Mouse (Mus musculus): ENCODE data around the gene Pnlip. TPM values are rescaled to one million over a fixed set of nuclear protein-coding genes. Genes with fewer than 3 reads are reported as not detected.

The Pnlip gene
- polyA plus RNA-seq, 1 experiment from 2014 or later = 1.7 TPM

GRCm38 (mm10) chr19:58629351-58629773, 22.9 kb upstream of the Pnlip start:
- WGBS = 90% methylated on average over 3 of the region's 3 CpGs
- H3K27me3 ChIP-seq (ENCODE audit: control insufficient read depth, insufficient read depth, low read length) = no peaks in the 10 kb centered on the region

GRCm38 (mm10) chr19:58650036-58650435, 2.3 kb upstream of the Pnlip start:
- Histone ChIP-seq H3K4me2 (ENCODE audit: low read depth, low read length) (no peak overlapping the region), H3K4me1 (ENCODE audit: control insufficient read depth, insufficient read depth, low read length) (no peaks in the 10 kb centered on the region), H3K27me3 (ENCODE audit: control insufficient read depth, insufficient read depth, low read length) (no peaks in the 10 kb centered on the region), H3K9me3 (ENCODE audit: control insufficient read depth, low read length) (no peaks in the 10 kb centered on the region), H3K4me3 (ENCODE audit: low read depth, low read length) (no peak overlapping the region), H3K27ac (ENCODE audit: low read depth, low read length) (no peak overlapping the region), H3K36me3 (ENCODE audit: control insufficient read depth, insufficient read depth, low read length) (no peaks in the 10 kb centered on the region), H3K9ac (replicated peaks; ENCODE audit: low read depth, low read length) (no peak overlapping the region)
- no peak for ATAC-seq (ENCODE audit: low read depth)
- 87% methylated on average over 5 of the region's 5 CpGs for WGBS

More at GRCm38 (mm10) chr19:58629351-58629773, 22.9 kb upstream of the Pnlip start:
- Histone ChIP-seq H3K4me1 (ENCODE audit: control insufficient read depth, insufficient read depth, low read length) (no peaks in the 10 kb centered on the region), H3K4me2 (ENCODE audit: low read depth, low read length) (no peak overlapping the region), H3K9me3 (ENCODE audit: control insufficient read depth, low read length) (no peaks in the 10 kb centered on the region), H3K4me3 (ENCODE audit: low read depth, low read length) (no peak overlapping the region), H3K27ac (ENCODE audit: low read depth, low read length) (no peak overlapping the region), H3K36me3 (ENCODE audit: control insufficient read depth, insufficient read depth, low read length) (no peaks in the 10 kb centered on the region), H3K9ac (replicated peaks; ENCODE audit: low read depth, low read length) (no peak overlapping the region)
- no peak for ATAC-seq (ENCODE audit: low read depth)

GRCm38 (mm10) chr19:58662098-58662497, 9.8 kb downstream of the Pnlip start:
- no peaks in the 10 kb centered on the region for H3K4me1 ChIP-seq (ENCODE audit: control insufficient read depth, insufficient read depth, low read length)
- H3K9ac ChIP-seq (replicated peaks; ENCODE audit: low read depth, low read length) = no peak overlapping the region
- WGBS = 68% methylated on average over 4 of the region's 4 CpGs
- no peak overlapping the region for H3K4me3 ChIP-seq (ENCODE audit: low read depth, low read length)
- no peaks in the 10 kb centered on the region for H3K27me3 ChIP-seq (ENCODE audit: control insufficient read depth, insufficient read depth, low read length)
- H3K27ac ChIP-seq (ENCODE audit: low read depth, low read length) = no peak overlapping the region
- ATAC-seq (ENCODE audit: low read depth) = no peak
- H3K36me3 ChIP-seq (ENCODE audit: control insufficient read depth, insufficient read depth, low read length) = no peaks in the 10 kb centered on the region
- no peak overlapping the region for H3K4me2 ChIP-seq (ENCODE audit: low read depth, low read length)
- H3K9me3 ChIP-seq (ENCODE audit: control insufficient read depth, low read length) = no peaks in the 10 kb centered on the region

GRCm38 (mm10) chr19:58663317-58663716, 11.0 kb downstream of the Pnlip start:
- WGBS = 89% methylated on average over 2 of the region's 2 CpGs
- Histone ChIP-seq H3K4me2 (ENCODE audit: low read depth, low read length) (no peak overlapping the region), H3K36me3 (ENCODE audit: control insufficient read depth, insufficient read depth, low read length) (no peaks in the 10 kb centered on the region), H3K4me3 (ENCODE audit: low read depth, low read length) (no peak overlapping the region), H3K27ac (ENCODE audit: low read depth, low read length) (no peak overlapping the region), H3K9me3 (ENCODE audit: control insufficient read depth, low read length) (no peaks in the 10 kb centered on the region), H3K9ac (replicated peaks; ENCODE audit: low read depth, low read length) (no peak overlapping the region), H3K27me3 (ENCODE audit: control insufficient read depth, insufficient read depth, low read length) (no peaks in the 10 kb centered on the region), H3K4me1 (ENCODE audit: control insufficient read depth, insufficient read depth, low read length) (no peaks in the 10 kb centered on the region)
- ATAC-seq (ENCODE audit: low read depth) = no peak

- no peaks in the 10 kb centered on the region for H3K27me3 ChIP-seq (ENCODE audit: control insufficient read depth, insufficient read depth, low read length)
- no peak overlapping the region for H3K4me3 ChIP-seq (ENCODE audit: low read depth, low read length)
- H3K4me2 ChIP-seq (ENCODE audit: low read depth, low read length) = no peak overlapping the region
- H3K9me3 ChIP-seq (ENCODE audit: control insufficient read depth, low read length) = no peaks in the 10 kb centered on the region
- no peak overlapping the region for H3K27ac ChIP-seq (ENCODE audit: low read depth, low read length)
- H3K9ac ChIP-seq (replicated peaks; ENCODE audit: low read depth, low read length) = no peak overlapping the region
- no peaks in the 10 kb centered on the region for H3K4me1 ChIP-seq (ENCODE audit: control insufficient read depth, insufficient read depth, low read length)
- H3K36me3 ChIP-seq (ENCODE audit: control insufficient read depth, insufficient read depth, low read length) = no peaks in the 10 kb centered on the region
- no peak for ATAC-seq (ENCODE audit: low read depth)
- 78% methylated on average over 5 of the region's 5 CpGs for WGBS
Measured at GRCm38 (mm10) chr19:58664901-58665300, 12.6 kb downstream of the Pnlip start.

- no peak for ATAC-seq (ENCODE audit: low read depth)
- Histone ChIP-seq H3K9me3 (ENCODE audit: control insufficient read depth, low read length) (no peaks in the 10 kb centered on the region), H3K27ac (ENCODE audit: low read depth, low read length) (no peak overlapping the region), H3K36me3 (ENCODE audit: control insufficient read depth, insufficient read depth, low read length) (no peaks in the 10 kb centered on the region), H3K9ac (replicated peaks; ENCODE audit: low read depth, low read length) (no peak overlapping the region), H3K4me2 (ENCODE audit: low read depth, low read length) (no peak overlapping the region), H3K4me3 (ENCODE audit: low read depth, low read length) (no peak overlapping the region), H3K27me3 (ENCODE audit: control insufficient read depth, insufficient read depth, low read length) (no peaks in the 10 kb centered on the region), H3K4me1 (ENCODE audit: control insufficient read depth, insufficient read depth, low read length) (no peaks in the 10 kb centered on the region)
- 44% methylated on average over 2 of the region's 2 CpGs for WGBS
Measured at GRCm38 (mm10) chr19:58674644-58675043, 22.3 kb downstream of the Pnlip start.

GRCm38 (mm10) chr19:58677117-58677516, 24.8 kb downstream of the Pnlip start:
- Histone ChIP-seq H3K36me3 (ENCODE audit: control insufficient read depth, insufficient read depth, low read length) (no peaks in the 10 kb centered on the region), H3K27me3 (ENCODE audit: control insufficient read depth, insufficient read depth, low read length) (no peaks in the 10 kb centered on the region), H3K4me1 (ENCODE audit: control insufficient read depth, insufficient read depth, low read length) (no peaks in the 10 kb centered on the region), H3K4me2 (ENCODE audit: low read depth, low read length) (no peak overlapping the region), H3K9ac (replicated peaks; ENCODE audit: low read depth, low read length) (no peak overlapping the region), H3K4me3 (ENCODE audit: low read depth, low read length) (no peak overlapping the region), H3K27ac (ENCODE audit: low read depth, low read length) (no peak overlapping the region), H3K9me3 (ENCODE audit: control insufficient read depth, low read length) (no peaks in the 10 kb centered on the region)
- WGBS = 77% methylated on average over 8 of the region's 8 CpGs
- ATAC-seq (ENCODE audit: low read depth) = no peak

GRCm38 (mm10) chr19:58688933-58689332, 36.6 kb downstream of the Pnlip start:
- Histone ChIP-seq H3K9ac (replicated peaks; ENCODE audit: low read depth, low read length) (no peak overlapping the region), H3K27ac (ENCODE audit: low read depth, low read length) (no peak overlapping the region), H3K4me2 (ENCODE audit: low read depth, low read length) (no peak overlapping the region), H3K27me3 (ENCODE audit: control insufficient read depth, insufficient read depth, low read length) (no peaks in the 10 kb centered on the region), H3K9me3 (ENCODE audit: control insufficient read depth, low read length) (no peaks in the 10 kb centered on the region), H3K36me3 (ENCODE audit: control insufficient read depth, insufficient read depth, low read length) (no peaks in the 10 kb centered on the region), H3K4me1 (ENCODE audit: control insufficient read depth, insufficient read depth, low read length) (no peaks in the 10 kb centered on the region), H3K4me3 (ENCODE audit: low read depth, low read length) (no peak overlapping the region)
- WGBS = 40% methylated on average over 1 of the region's 1 CpGs
- ATAC-seq (ENCODE audit: low read depth) = no peak

- Histone ChIP-seq H3K4me1 (ENCODE audit: control insufficient read depth, insufficient read depth, low read length) (no peaks in the 10 kb centered on the region), H3K27me3 (ENCODE audit: control insufficient read depth, insufficient read depth, low read length) (no peaks in the 10 kb centered on the region), H3K4me2 (ENCODE audit: low read depth, low read length) (no peak overlapping the region), H3K9ac (replicated peaks; ENCODE audit: low read depth, low read length) (no peak overlapping the region), H3K4me3 (ENCODE audit: low read depth, low read length) (no peak overlapping the region), H3K36me3 (ENCODE audit: control insufficient read depth, insufficient read depth, low read length) (no peaks in the 10 kb centered on the region), H3K9me3 (ENCODE audit: control insufficient read depth, low read length) (no peaks in the 10 kb centered on the region), H3K27ac (ENCODE audit: low read depth, low read length) (no peak overlapping the region)
- WGBS = 91% methylated on average over 3 of the region's 3 CpGs
- ATAC-seq (ENCODE audit: low read depth) = no peak
Measured at GRCm38 (mm10) chr19:58695314-58695713, 43.0 kb downstream of the Pnlip start.

GRCm38 (mm10) chr19:58696235-58696634, 43.9 kb downstream of the Pnlip start:
- no peak overlapping the region for H3K9ac ChIP-seq (replicated peaks; ENCODE audit: low read depth, low read length)
- no peaks in the 10 kb centered on the region for H3K9me3 ChIP-seq (ENCODE audit: control insufficient read depth, low read length)
- H3K27ac ChIP-seq (ENCODE audit: low read depth, low read length) = no peak overlapping the region
- no peak for ATAC-seq (ENCODE audit: low read depth)
- no peak overlapping the region for H3K4me3 ChIP-seq (ENCODE audit: low read depth, low read length)
- no peak overlapping the region for H3K4me2 ChIP-seq (ENCODE audit: low read depth, low read length)
- no peaks in the 10 kb centered on the region for H3K4me1 ChIP-seq (ENCODE audit: control insufficient read depth, insufficient read depth, low read length)
- H3K36me3 ChIP-seq (ENCODE audit: control insufficient read depth, insufficient read depth, low read length) = no peaks in the 10 kb centered on the region
- H3K27me3 ChIP-seq (ENCODE audit: control insufficient read depth, insufficient read depth, low read length) = no peaks in the 10 kb centered on the region
- WGBS = 80% methylated on average over 2 of the region's 2 CpGs
